Mouse (Mus musculus) G1E (cell line): ENCODE measurements around the gene Rap2b. TPM values are rescaled to one million over a fixed set of nuclear protein-coding genes. Genes with fewer than 3 reads are reported as not detected.

Source experiments
- ATAC-seq: 2 replicates; pipeline ENCODE4 v1.8.0; 2016; ENCODE audit warnings: mild to moderate bottlenecking; ENCODE audit not compliant: insufficient number of reproducible peaks, poor library complexity, low FRiP score, severe bottlenecking; ENCODE audit errors: extremely low read depth
- DNase-seq: peaks from one replicate; pipeline ENCODE4 v3.0.0; 2012; ENCODE audit warnings: low spot score
- H3K27me3 ChIP-seq: 2 replicates; pipeline ENCODE4 v1.6.1; 2012; ENCODE audit warnings: mild to moderate bottlenecking, low read length, inconsistent platforms; ENCODE audit not compliant: insufficient read depth
- H3K36me3 ChIP-seq: replicated peaks from 2 replicates; pipeline ENCODE3; 2012; ENCODE audit warnings: mild to moderate bottlenecking, inconsistent platforms
- H3K4me1 ChIP-seq: 2 replicates; pipeline ENCODE4 v1.6.1; 2012; ENCODE audit warnings: low read depth, low read length, inconsistent platforms, mixed read lengths; ENCODE audit not compliant: insufficient read depth
- H3K4me3 ChIP-seq: 2 replicates; pipeline ENCODE4 v1.5.1; 2012; ENCODE audit warnings: low read depth, mild to moderate bottlenecking, inconsistent platforms, low read length, moderate library complexity, mixed read lengths
- H3K9me3 ChIP-seq: replicated peaks from 2 replicates; pipeline ENCODE4 v1.6.1; 2012; ENCODE audit warnings: inconsistent platforms
- CTCF ChIP-seq: IDR thresholded peaks from 2 replicates; pipeline ENCODE4 v1.5.1; 2012; ENCODE audit warnings: low read depth, low read length, inconsistent platforms, mixed read lengths
- GATA1 ChIP-seq: IDR thresholded peaks from 2 replicates; pipeline ENCODE4 v1.6.1; 2012; ENCODE audit warnings: borderline replicate concordance, low read length, inconsistent platforms, mixed read lengths
- GATA2 ChIP-seq: IDR thresholded peaks from 2 replicates; pipeline ENCODE4 v1.6.1; 2012; ENCODE audit warnings: low read depth, low read length, inconsistent platforms, borderline replicate concordance
- POLR2AphosphoS5 ChIP-seq: IDR thresholded peaks from 2 replicates; pipeline ENCODE4 v1.6.1; 2012; ENCODE audit warnings: low read depth, low read length, inconsistent platforms; ENCODE audit not compliant: insufficient replicate concordance
- TAL1 ChIP-seq: conservative IDR thresholded peaks from 2 replicates; pipeline ENCODE4 v1.6.1; 2012; ENCODE audit warnings: low read depth, low read length, inconsistent platforms, mixed read lengths
- polyA plus RNA-seq: library from polyadenylated mRNA; stranded (reverse); fragments of >175 nt; gene quantifications from 2 replicates; pipeline ENCODE4 v1.2.3, GENCODE M21; 2012
- total RNA-seq, 2 experiments: library from RNA; stranded (forward) in 1 of 2; stranded (reverse) in 1 of 2; fragments of 200-1000 nt in 1 of 2; fragments of >200 nt in 1 of 2; fragmentation: Nextera tagmentation in 1 of 2; gene quantifications; 2 replicates each; pipeline ENCODE4 v1.2.3; 2014 to 2017

Gene Rap2b
- total and polyA plus RNA-seq, 3 experiments, result 6.9 to 7.8 (median 7.5) TPM

DNA sequence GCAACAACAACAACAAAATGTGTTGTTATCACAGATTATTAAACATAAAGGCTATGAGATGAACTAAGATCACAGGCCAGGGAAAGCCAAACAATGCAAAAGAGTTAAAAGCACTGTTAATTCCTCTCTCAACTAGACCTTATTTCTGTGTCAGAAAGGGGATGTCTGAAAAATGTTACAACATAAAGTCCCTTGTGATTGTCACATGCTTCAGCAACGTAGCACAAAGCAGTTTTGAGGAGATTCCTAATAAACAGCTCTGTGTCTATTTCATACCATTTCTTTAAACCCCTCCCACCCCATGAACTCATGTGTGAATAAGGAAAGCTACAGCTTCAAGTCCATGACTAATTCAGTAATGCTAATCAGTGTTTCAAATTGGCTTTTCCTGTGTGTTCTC lies 54.4 kb downstream of the Rap2b start:
- no peak for DNase-seq
- TF ChIP-seq TAL1 (no peak), GATA2 (no peak), CTCF (no peak), GATA1 (no peak), POLR2AphosphoS5 (no peak)
- Histone ChIP-seq H3K36me3 (no peaks in the 10 kb centered on the region), H3K27me3 (peaks cover 5% of the 10 kb centered on the region; the same call in 1 of the 2 replicates), H3K4me3 (no peak overlapping the region), H3K9me3 (no peaks in the 10 kb centered on the region), H3K4me1 (no peaks in the 10 kb centered on the region)
- no peak for ATAC-seq

Other genes with a start within 250 kb of the Rap2b start
- 0.53 and 0.58 TPM in 2 replicates for gene B430305J03Rik, start 4.3 kb downstream of the Rap2b start, total RNA-seq (2014; fragmentation: Nextera tagmentation)
- 0.49 and 0.87 TPM in 2 replicates for gene B430305J03Rik, start 4.3 kb downstream of the Rap2b start, total RNA-seq (2017)
- 0.14 and 0.19 TPM in 2 replicates for gene B430305J03Rik, start 4.3 kb downstream of the Rap2b start, polyA plus RNA-seq